9 mouse cellular contexts compared by ENCODE assay signal in genomic region chr8:70503062-70503750, GRCm38 (mm10). TPM values are rescaled to one million over a fixed set of nuclear protein-coding genes. Genes with fewer than 3 reads are reported as not detected.
A peak's percentile ranks its signal among the peaks of the same experiment; 100 is the strongest.
DNase-seq lines count a peak whose midpoint lies in the region; ATAC-seq lines count a peak whose summit lies in the region.
"Had no signal": no experiment of that assay in that cellular context is flagged by ENCODE, and none has a peak within 500 bp of the region (broad histone marks: within the 10 kb centered on the region; RNA-seq: fewer than 3 reads in every experiment).

No protein-coding gene starts in this region.

- peak overlapping the region; percentile 15; the same call in 1 of the 2 replicates for H3K9ac ChIP-seq in kidney, embryonic 15.5 days

- DNase-seq in CD8-positive naive resting alpha-beta T cell, adult 2 months (ENCODE audit: low read depth in 2 of 2, low spot score in 2 of 2), result peak; percentile 45 to 49
- peak; percentile 78 for DNase-seq in adipocyte (ENCODE audit: low spot score)
- peak; percentile 79 for DNase-seq in embryo, embryonic 9.5 days (ENCODE audit: extremely low spot score)
- peak; percentile 63 for DNase-seq in heart, adult 8-10 months (ENCODE audit: low spot score)
- peak; percentile 78 for DNase-seq in lung, postnatal 10 days
- peak; percentile 61 for DNase-seq in skeletal muscle tissue, adult 2 months (ENCODE audit: low read depth, low spot score)
- DNase-seq in frontal cortex, postnatal 25 days (ENCODE audit: low spot score in 2 of 2), result no peak

- ATAC-seq in kidney, embryonic 15.5 days (replicated peaks; ENCODE audit: low FRiP score), result peak; percentile 5; the same call in 1 of the 2 replicates

- H3K4me3 ChIP-seq in kidney, embryonic 15.5 days (replicated peaks), result peak overlapping the region; percentile 5; the same call in 1 of the 2 replicates

- peak overlapping the region; percentile 20 for H3K4me2 ChIP-seq in kidney, embryonic 15.5 days

- H3K36me3 ChIP-seq in kidney, embryonic 15.5 days, result peaks cover 14% of the 10 kb centered on the region

- peaks cover 60% of the 10 kb centered on the region for H3K27me3 ChIP-seq in kidney, embryonic 15.5 days

- H3K4me1 ChIP-seq in kidney, embryonic 15.5 days, result peaks cover 73% of the 10 kb centered on the region

- 14% methylated on average over 46 of the region's 46 CpGs for WGBS in kidney, embryonic 15.5 days

- no peak overlapping the region for H3K27ac ChIP-seq in kidney, embryonic 15.5 days

- no peaks in the 10 kb centered on the region for H3K9me3 ChIP-seq in kidney, embryonic 15.5 days (replicated peaks)

RNA-seq across cellular contexts. Expression of gene Rex1bd, which starts 3.3 kb away (rescaled TPM):
- 100 to 1,000 TPM; 118 to 133 (median 124) TPM for total RNA-seq in heart, adult 8-10 months (2022)
- polyA plus RNA-seq in kidney, embryonic 15.5 days (2015; fragmentation: Nextera tagmentation; extraction: Ambion mirVana), result 128 and 133 TPM in 2 replicates

RNA-seq across cellular contexts. Expression of gene Uba52, which starts 7.4 kb away (rescaled TPM):
- 1,000 to 10,000 TPM; 1,436 to 1,703 (median 1,558) TPM for total RNA-seq in heart, adult 8-10 months (2022)
- 954 and 1,022 TPM in 2 replicates for polyA plus RNA-seq in kidney, embryonic 15.5 days (2015; fragmentation: Nextera tagmentation; extraction: Ambion mirVana)

RNA-seq across cellular contexts. Expression of gene Crlf1, which starts 10.2 kb away (rescaled TPM):
- total RNA-seq in heart, adult 8-10 months (2022), result under 1 TPM in 2 of 4 experiments, not detected in 2; 0.57 to 0.97 TPM
- polyA plus RNA-seq in kidney, embryonic 15.5 days (2015; fragmentation: Nextera tagmentation; extraction: Ambion mirVana), result 21.1 and 24.1 TPM in 2 replicates
- total RNA-seq: hematopoietic stem cell, adult 5-6 weeks had no signal

RNA-seq across cellular contexts. Expression of gene Tmem59l, which starts 16.0 kb away (rescaled TPM):
- not detected for total RNA-seq in heart, adult 8-10 months (2022)
- polyA plus RNA-seq in kidney, embryonic 15.5 days (2015; fragmentation: Nextera tagmentation; extraction: Ambion mirVana), result 5.9 and 6.0 TPM in 2 replicates

RNA-seq across cellular contexts. Expression of gene Fkbp8, which starts 24.3 kb away (rescaled TPM):
- total RNA-seq in heart, adult 8-10 months (2022), result 100 to 1,000 TPM; 135 to 145 (median 137) TPM
- 295 and 322 TPM in 2 replicates for polyA plus RNA-seq in kidney, embryonic 15.5 days (2015; fragmentation: Nextera tagmentation; extraction: Ambion mirVana)

Comparison
In these comparisons a context has a peak if more than half of its experiments do, and no peak if none do; other contexts are left out.
1. DNase-seq: peak in CD8-positive naive resting alpha-beta T cell, adult 2 months (2 of 2), adipocyte (single experiment), embryo, embryonic 9.5 days (single experiment), heart, adult 8-10 months (single experiment), lung, postnatal 10 days (single experiment) and skeletal muscle tissue, adult 2 months (single experiment); none in frontal cortex, postnatal 25 days (0 of 2).